10 mouse cellular contexts compared by ENCODE assay signal in genomic region chr1:36770998-36771397, GRCm38 (mm10). TPM values are rescaled to one million over a fixed set of nuclear protein-coding genes. Genes with fewer than 3 reads are reported as not detected.
DNase-seq lines count a peak whose midpoint lies in the region; ATAC-seq lines count a peak whose summit lies in the region.
"Had no signal": no experiment of that assay in that cellular context is flagged by ENCODE, and none has a peak within 500 bp of the region (broad histone marks: within the 10 kb centered on the region; RNA-seq: fewer than 3 reads in every experiment).

No protein-coding gene starts in this region.

- no peak overlapping the region for H3K9ac ChIP-seq in kidney, embryonic 14.5 days (ENCODE audit: low read depth, low read length)
- H3K9ac ChIP-seq in intestine, embryonic 15.5 days = 0 out of 2 replicates have a peak overlapping the region, but pooled peaks have one; percentile 1
- H3K9ac ChIP-seq in neural tube, embryonic 14.5 days (replicated peaks; ENCODE audit: low read depth, low read length) = no peak overlapping the region

- no peaks in the 10 kb centered on the region for H3K36me3 ChIP-seq in kidney, embryonic 14.5 days (ENCODE audit: control insufficient read depth, insufficient read depth, low read length)
- no peaks in the 10 kb centered on the region for H3K36me3 ChIP-seq in embryonic facial prominence, embryonic 10.5 days (replicated peaks)
- H3K36me3 ChIP-seq in intestine, embryonic 15.5 days = no peaks in the 10 kb centered on the region
- no peaks in the 10 kb centered on the region for H3K36me3 ChIP-seq in neural tube, embryonic 14.5 days (ENCODE audit: control insufficient read depth, insufficient read depth, low read length)
- H3K36me3 ChIP-seq: G1E had no signal

- no peak overlapping the region for H3K27ac ChIP-seq in kidney, embryonic 14.5 days (ENCODE audit: low read depth, low read length)
- H3K27ac ChIP-seq in embryonic facial prominence, embryonic 10.5 days (replicated peaks) = peak overlapping the region; percentile 57
- no peak overlapping the region for H3K27ac ChIP-seq in intestine, embryonic 15.5 days
- no peak overlapping the region for H3K27ac ChIP-seq in neural tube, embryonic 14.5 days (ENCODE audit: low read depth, low read length)

- H3K27me3 ChIP-seq in kidney, embryonic 14.5 days (ENCODE audit: control insufficient read depth, insufficient read depth, low read length) = peaks cover 6% of the 10 kb centered on the region; the same call in 1 of the 2 replicates
- peaks cover 33% of the 10 kb centered on the region for H3K27me3 ChIP-seq in embryonic facial prominence, embryonic 10.5 days (replicated peaks; ENCODE audit: low read depth, poor library complexity, severe bottlenecking)
- H3K27me3 ChIP-seq in intestine, embryonic 15.5 days (replicated peaks) = peaks cover 3% of the 10 kb centered on the region; the same call in 1 of the 2 replicates
- H3K27me3 ChIP-seq in neural tube, embryonic 14.5 days (ENCODE audit: control insufficient read depth, insufficient read depth, low read length) = no peaks in the 10 kb centered on the region; the same call in 1 of the 2 replicates

- 19% methylated on average over 27 of the region's 27 CpGs for WGBS in kidney, embryonic 14.5 days
- WGBS in embryonic facial prominence, embryonic 10.5 days = 15% methylated on average over 27 of the region's 27 CpGs
- 18% methylated on average over 27 of the region's 27 CpGs for WGBS in intestine, embryonic 15.5 days
- 19% methylated on average over 23 of the region's 27 CpGs for WGBS in neural tube, embryonic 14.5 days

- H3K4me1 ChIP-seq in kidney, embryonic 14.5 days (ENCODE audit: control insufficient read depth, insufficient read depth, low read length) = no peaks in the 10 kb centered on the region
- H3K4me1 ChIP-seq in embryonic facial prominence, embryonic 10.5 days = peaks cover 23% of the 10 kb centered on the region
- peaks cover 2% of the 10 kb centered on the region; the same call in 1 of the 2 replicates for H3K4me1 ChIP-seq in intestine, embryonic 15.5 days (replicated peaks)
- no peaks in the 10 kb centered on the region for H3K4me1 ChIP-seq in neural tube, embryonic 14.5 days (ENCODE audit: control insufficient read depth, insufficient read depth, low read length)

- no peak for ATAC-seq in kidney, embryonic 14.5 days (ENCODE audit: low FRiP score, low TSS enrichment)
- ATAC-seq in intestine, embryonic 15.5 days = no peak
- ATAC-seq in neural tube, embryonic 14.5 days (ENCODE audit: low read depth) = no peak

- peak overlapping the region; percentile 39 for H3K4me2 ChIP-seq in kidney, embryonic 14.5 days (replicated peaks; ENCODE audit: low read depth, low read length)
- H3K4me2 ChIP-seq in intestine, embryonic 15.5 days (replicated peaks) = peak overlapping the region; percentile 57
- no peak overlapping the region; the same call in 1 of the 2 replicates for H3K4me2 ChIP-seq in neural tube, embryonic 14.5 days (ENCODE audit: low read depth, low read length)

- H3K9me3 ChIP-seq in kidney, embryonic 14.5 days (ENCODE audit: control insufficient read depth, low read length) = 0 out of 2 replicates have a peak, but pooled peaks cover 3% of the 10 kb centered on the region
- H3K9me3 ChIP-seq in embryonic facial prominence, embryonic 10.5 days = no peaks in the 10 kb centered on the region
- H3K9me3 ChIP-seq in intestine, embryonic 15.5 days = no peaks in the 10 kb centered on the region
- H3K9me3 ChIP-seq in neural tube, embryonic 14.5 days (ENCODE audit: control insufficient read depth, low read length) = no peaks in the 10 kb centered on the region
- H3K9me3 ChIP-seq: G1E had no signal

- peak overlapping the region; percentile 23 for H3K4me3 ChIP-seq in kidney, embryonic 14.5 days (ENCODE audit: low read length)
- peak overlapping the region; percentile 52 for H3K4me3 ChIP-seq in embryonic facial prominence, embryonic 10.5 days
- H3K4me3 ChIP-seq in intestine, embryonic 15.5 days (replicated peaks) = peak overlapping the region; percentile 22
- peak overlapping the region; percentile 12; the same call in 1 of the 2 replicates for H3K4me3 ChIP-seq in neural tube, embryonic 14.5 days (ENCODE audit: low read depth, low read length)

- DNase-seq in kidney, postnatal 25 days = no peak
- peak; percentile 58 for DNase-seq in embryonic facial prominence, embryonic 10.5 days (ENCODE audit: low spot score)
- no peak for DNase-seq in Muller cell, postnatal 12 days (ENCODE audit: inconsistent ontology term)
- no peak for DNase-seq in frontal cortex, postnatal 14 days (ENCODE audit: low spot score in 2 of 2)
- DNase-seq in kidney, adult 8-10 months = no peak
- DNase-seq: right cerebral cortex, adult 18-20 months had no signal

RNA-seq across cellular contexts. Expression of gene Zap70, which starts 9.4 kb away (rescaled TPM):
- 0.18 and 0.46 TPM in 2 replicates for polyA plus RNA-seq in kidney, embryonic 14.5 days (2014; fragmentation: Nextera tagmentation; extraction: Ambion mirVana)
- polyA plus RNA-seq in embryonic facial prominence, embryonic 10.5 days (2016; fragmentation: Nextera tagmentation; extraction: Ambion mirVana) = 0.24 and 0.31 TPM in 2 replicates
- polyA plus RNA-seq in intestine, embryonic 15.5 days (2015; fragmentation: Nextera tagmentation; extraction: Ambion mirVana) = 0.48 and 0.52 TPM in 2 replicates
- 1.5 and 2.6 TPM in 2 replicates for polyA plus RNA-seq in neural tube, embryonic 14.5 days (2014; fragmentation: Nextera tagmentation; extraction: Ambion mirVana)

RNA-seq across cellular contexts. Expression of gene Actr1b, which starts 56.8 kb away (rescaled TPM):
- polyA plus RNA-seq in kidney, embryonic 14.5 days (2014; fragmentation: Nextera tagmentation; extraction: Ambion mirVana) = 59.9 and 93.0 TPM in 2 replicates
- 137 and 141 TPM in 2 replicates for polyA plus RNA-seq in embryonic facial prominence, embryonic 10.5 days (2016; fragmentation: Nextera tagmentation; extraction: Ambion mirVana)
- polyA plus RNA-seq in intestine, embryonic 15.5 days (2015; fragmentation: Nextera tagmentation; extraction: Ambion mirVana) = 90.3 and 92.0 TPM in 2 replicates
- polyA plus RNA-seq in neural tube, embryonic 14.5 days (2014; fragmentation: Nextera tagmentation; extraction: Ambion mirVana) = 103 and 117 TPM in 2 replicates
